Mouse (Mus musculus) kidney, adult 18-20 months (tissue): ENCODE data around the gene Rpl10a.
"Not testable (repeated sequence)": the region's sequence is repeated elsewhere in the genome, so short reads cannot be mapped to it uniquely, and the experiment has no call there.

Experiments
- DNase-seq: peaks from one replicate; pipeline ENCODE4 v3.0.0; 2021

Gene Rpl10a

GRCm38 (mm10) chr17:28310831-28311230 is 17.4 kb upstream of the Rpl10a start:
- no peak for DNase-seq

GRCm38 (mm10) chr17:28311366-28312132 is 16.7 kb upstream of the Rpl10a start:
- DNase-seq, result no peak

- peak; percentile 46 for DNase-seq
These were observed 15.7 kb upstream of the Rpl10a start for GRCm38 (mm10) chr17:28312232-28313211.

- DNase-seq, result peak; percentile 95
These were observed 14.9 kb upstream of the Rpl10a start, which contains the start of gene Fance for GRCm38 (mm10) chr17:28313212-28313879. Fance (plus strand) TSS chr17:28313519.

GRCm38 (mm10) chr17:28313880-28314225 is 14.4 kb upstream of the Rpl10a start:
- no peak for DNase-seq

GRCm38 (mm10) chr17:28315611-28316160 is 12.6 kb upstream of the Rpl10a start:
- no peak for DNase-seq

- DNase-seq, result no peak
These were observed 11.8 kb upstream of the Rpl10a start for GRCm38 (mm10) chr17:28316476-28316875.

GRCm38 (mm10) chr17:28317091-28317490 is 11.2 kb upstream of the Rpl10a start:
- no peak for DNase-seq

GRCm38 (mm10) chr17:28317725-28318124 is 10.5 kb upstream of the Rpl10a start:
- no peak for DNase-seq

- DNase-seq, result no peak
These were observed 6.6 kb upstream of the Rpl10a start for GRCm38 (mm10) chr17:28321700-28322099.

GRCm38 (mm10) chr17:28323786-28324185 is 4.5 kb upstream of the Rpl10a start:
- DNase-seq, result no peak

GRCm38 (mm10) chr17:28324416-28324815 is 3.9 kb upstream of the Rpl10a start:
- DNase-seq, result not testable (repeated sequence)

GRCm38 (mm10) chr17:28325751-28326150 is 2.5 kb upstream of the Rpl10a start:
- no peak for DNase-seq

GRCm38 (mm10) chr17:28326951-28327350 is 1.3 kb upstream of the Rpl10a start:
- no peak for DNase-seq

GRCm38 (mm10) chr17:28327673-28328325 is 472 bp upstream of the Rpl10a start:
- DNase-seq, result no peak

GRCm38 (mm10) chr17:28328946-28329345 is 675 bp downstream of the Rpl10a start:
- peak; percentile 51 for DNase-seq

GRCm38 (mm10) chr17:28329503-28330231 is 1.4 kb downstream of the Rpl10a start:
- no peak for DNase-seq

- DNase-seq, result no peak
These were observed 1.9 kb downstream of the Rpl10a start for GRCm38 (mm10) chr17:28330232-28330546.

- DNase-seq, result not testable (repeated sequence)
These were observed 2.3 kb downstream of the Rpl10a start for GRCm38 (mm10) chr17:28330590-28330989.

- DNase-seq, result no peak
These were observed 3.2 kb downstream of the Rpl10a start for GRCm38 (mm10) chr17:28331241-28332112.
